Comparison of ENCODE assay signal across 20 mouse cellular contexts in genomic region chr3:146999148-146999547, GRCm38 (mm10).
"Had no signal": no experiment of that assay in that cellular context is flagged by ENCODE, and none has a peak within 500 bp of the region (broad histone marks: within the 10 kb centered on the region; RNA-seq: fewer than 3 reads in every experiment).

No protein-coding gene starts in this region.

- H3K27me3 ChIP-seq: limb, embryonic 12.5 days; limb, embryonic 15.5 days; midbrain, embryonic 12.5 days; midbrain, embryonic 15.5 days; neural tube, embryonic 12.5 days; neural tube, embryonic 15.5 days; stomach, embryonic 15.5 days had no signal

- H3K27ac ChIP-seq: limb, embryonic 12.5 days; limb, embryonic 15.5 days; liver, embryonic 14.5 days; macrophage; midbrain, embryonic 12.5 days; midbrain, embryonic 15.5 days; neural tube, embryonic 12.5 days; neural tube, embryonic 15.5 days; stomach, embryonic 15.5 days had no signal

- DNase-seq: kidney, postnatal 14 days; kidney, postnatal 4 days; left cerebral cortex, postnatal 4 days; liver, postnatal 0 days; lung, embryonic 14.5 days; retina, postnatal 1 day; right cerebral cortex, postnatal 25 days; spleen, adult 18-20 months; thymus, postnatal 25 days had no signal

- H3K9me3 ChIP-seq: limb, embryonic 12.5 days; limb, embryonic 15.5 days; midbrain, embryonic 12.5 days; midbrain, embryonic 15.5 days; neural tube, embryonic 12.5 days; neural tube, embryonic 15.5 days; stomach, embryonic 15.5 days had no signal

- H3K36me3 ChIP-seq: limb, embryonic 12.5 days; limb, embryonic 15.5 days; midbrain, embryonic 12.5 days; midbrain, embryonic 15.5 days; neural tube, embryonic 12.5 days; neural tube, embryonic 15.5 days; stomach, embryonic 15.5 days had no signal

- H3K9ac ChIP-seq: limb, embryonic 12.5 days; limb, embryonic 15.5 days; liver, embryonic 14.5 days; liver, postnatal 0 days; lung, embryonic 14.5 days; midbrain, embryonic 12.5 days; midbrain, embryonic 15.5 days; neural tube, embryonic 12.5 days; neural tube, embryonic 15.5 days; stomach, embryonic 15.5 days had no signal

- ATAC-seq: liver, postnatal 0 days; lung, postnatal 0 days; midbrain, embryonic 15.5 days had no signal

- H3K4me3 ChIP-seq: limb, embryonic 12.5 days; limb, embryonic 15.5 days; midbrain, embryonic 12.5 days; midbrain, embryonic 15.5 days; neural tube, embryonic 12.5 days; neural tube, embryonic 15.5 days; stomach, embryonic 15.5 days had no signal

- H3K4me1 ChIP-seq: limb, embryonic 15.5 days; midbrain, embryonic 12.5 days; midbrain, embryonic 15.5 days; neural tube, embryonic 12.5 days; stomach, embryonic 15.5 days had no signal

- H3K4me2 ChIP-seq: limb, embryonic 12.5 days; limb, embryonic 15.5 days; liver, embryonic 11.5 days; lung, embryonic 14.5 days; midbrain, embryonic 12.5 days; midbrain, embryonic 15.5 days; neural tube, embryonic 12.5 days; neural tube, embryonic 15.5 days; stomach, embryonic 15.5 days had no signal
